Mouse (Mus musculus): ENCODE results near the gene Ifna11.
"Not testable (repeated sequence)": the region's sequence is repeated elsewhere in the genome, so short reads cannot be mapped to it uniquely, and the experiment has no call there.

- not testable (repeated sequence) for TF ChIP-seq CTCF (conservative IDR thresholded peaks at IDR 0.05; ENCODE audit: low read length); NANOG (IDR thresholded peaks at IDR 0.05; ENCODE audit: borderline replicate concordance, low read length)
Observed at GRCm38 (mm10) chr4:88773534-88773933, 46.2 kb upstream of the Ifna11 start, which contains the start of gene Gm13290.
